Mouse (Mus musculus) heart, embryonic 15.5 days (tissue): ENCODE data around the gene Edem2. TPM values are rescaled to one million over a fixed set of nuclear protein-coding genes. Genes with fewer than 3 reads are reported as not detected.
A peak's percentile ranks its signal among the peaks of the same experiment; 100 is the strongest.
"Not testable (repeated sequence)": the region's sequence is repeated elsewhere in the genome, so short reads cannot be mapped to it uniquely, and the experiment has no call there.

Source experiments
- ATAC-seq: fragments of 200-750 bp; cut with Nextera tagmentation; replicated peaks from 2 replicates; pipeline ENCODE4 v1.8.0; 2017; ENCODE audit warnings: low read depth, moderate TSS enrichment; ENCODE audit not compliant: insufficient number of reproducible peaks, insufficient read depth, low FRiP score
- H3K27ac ChIP-seq: fragments of 300-500 bp; sonication (generic); 2 replicates; pipeline ENCODE4 v1.5.1; 2015; ENCODE audit warnings: mild to moderate bottlenecking, inconsistent platforms
- H3K27me3 ChIP-seq: fragments of 300-500 bp; sonication (generic); 2 replicates; pipeline ENCODE4 v1.6.1; 2015; ENCODE audit warnings: inconsistent platforms
- H3K36me3 ChIP-seq: fragments of 300-500 bp; sonication (generic); 2 replicates; pipeline ENCODE4 v1.6.1; 2015; ENCODE audit warnings: mild to moderate bottlenecking, inconsistent platforms
- H3K4me1 ChIP-seq: fragments of 300-500 bp; sonication (generic); replicated peaks from 2 replicates; pipeline ENCODE4 v1.6.1; 2015; ENCODE audit warnings: inconsistent platforms
- H3K4me2 ChIP-seq: fragments of 300-500 bp; sonication (generic); 2 replicates; pipeline ENCODE4 v1.6.1; 2015; ENCODE audit warnings: inconsistent platforms, mild to moderate bottlenecking, moderate library complexity
- H3K4me3 ChIP-seq: fragments of 300-500 bp; sonication (generic); 2 replicates; pipeline ENCODE4 v1.5.1; 2015; ENCODE audit warnings: mild to moderate bottlenecking, inconsistent platforms
- H3K9ac ChIP-seq: fragments of 300-500 bp; sonication (generic); 2 replicates; pipeline ENCODE4 v1.6.1; 2015; ENCODE audit warnings: mild to moderate bottlenecking, inconsistent platforms
- H3K9me3 ChIP-seq: fragments of 300-500 bp; sonication (generic); replicated peaks from 2 replicates; pipeline ENCODE4 v1.6.1; 2016; ENCODE audit warnings: inconsistent platforms
- WGBS: fragments of 180-500 bp; shearing (Covaris S2); methylation state at CpG from one replicate; pipeline ENCODE4 v1.1.7; 2015; ENCODE audit warnings: mixed read lengths; 5-methylcytosine and 5-hydroxymethylcytosine counted together
- polyA plus RNA-seq: library from polyadenylated mRNA; unstranded; fragments of >200 nt; fragmentation: Nextera tagmentation; extraction: Ambion mirVana; gene quantifications from 2 replicates; pipeline ENCODE4 v1.2.1, GENCODE M21; 2015

Gene Edem2
- polyA plus RNA-seq, 1 experiment from 2014 or later, result 20.3 TPM

DNA sequence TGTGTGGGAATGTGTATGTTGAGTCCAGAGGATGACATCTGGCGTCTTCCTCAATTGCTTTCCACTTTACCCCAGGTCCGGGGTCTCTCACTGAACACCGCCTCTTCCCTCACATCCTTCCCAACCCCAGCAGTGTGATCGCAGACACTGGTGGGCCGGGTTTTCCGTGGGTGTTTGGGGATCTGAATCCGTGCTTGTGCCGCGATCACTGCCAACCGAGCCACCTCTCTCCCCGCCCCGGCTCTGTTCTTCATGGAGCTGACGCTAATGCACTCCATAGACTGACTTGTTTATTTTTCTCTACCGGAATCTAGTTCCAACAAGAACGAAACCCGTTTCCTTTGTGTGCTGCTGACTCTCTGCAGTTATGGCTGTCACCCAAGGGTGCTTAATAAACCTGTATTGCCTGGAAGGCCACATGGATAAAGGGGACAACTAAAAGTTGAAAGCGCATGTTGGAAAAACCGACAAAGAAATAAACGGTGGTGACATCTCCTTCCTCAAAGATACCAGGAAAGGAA is 27.8 kb downstream of the Edem2 start:
- Histone ChIP-seq H3K4me3 (no peak overlapping the region), H3K9ac (no peak overlapping the region), H3K9me3 (no peaks in the 10 kb centered on the region), H3K27ac (no peak overlapping the region), H3K36me3 (peaks cover 5% of the 10 kb centered on the region; the same call in 1 of the 2 replicates), H3K4me2 (no peak overlapping the region), H3K27me3 (no peaks in the 10 kb centered on the region), H3K4me1 (no peaks in the 10 kb centered on the region)
- 78% methylated on average over 19 of the region's 19 CpGs for WGBS
- no peak for ATAC-seq

DNA sequence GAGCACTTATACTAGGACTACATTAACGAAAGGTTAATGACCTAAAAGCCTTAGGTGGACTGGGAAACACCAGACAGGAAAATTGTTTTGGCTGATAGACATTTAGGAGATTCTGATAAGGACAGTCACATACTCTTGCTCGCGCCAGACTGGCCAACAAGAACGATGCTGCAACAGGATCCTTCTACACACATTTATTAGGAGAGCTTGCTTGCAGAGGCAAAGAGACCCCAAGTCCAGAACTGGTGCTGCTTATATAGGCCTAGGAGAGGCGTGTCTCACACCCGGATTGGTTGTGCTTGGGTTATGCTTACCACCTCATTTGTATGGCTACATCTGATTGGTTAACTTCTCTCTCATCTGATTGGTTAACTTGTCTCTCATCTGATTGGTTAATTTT is 30.8 kb downstream of the Edem2 start:
- WGBS, result 86% methylated on average over 6 of the region's 6 CpGs
- not testable (repeated sequence) for H3K27me3 ChIP-seq, ATAC-seq, H3K9ac ChIP-seq, H3K4me1 ChIP-seq, H3K36me3 ChIP-seq, H3K9me3 ChIP-seq, H3K27ac ChIP-seq, H3K4me3 ChIP-seq, H3K4me2 ChIP-seq

DNA sequence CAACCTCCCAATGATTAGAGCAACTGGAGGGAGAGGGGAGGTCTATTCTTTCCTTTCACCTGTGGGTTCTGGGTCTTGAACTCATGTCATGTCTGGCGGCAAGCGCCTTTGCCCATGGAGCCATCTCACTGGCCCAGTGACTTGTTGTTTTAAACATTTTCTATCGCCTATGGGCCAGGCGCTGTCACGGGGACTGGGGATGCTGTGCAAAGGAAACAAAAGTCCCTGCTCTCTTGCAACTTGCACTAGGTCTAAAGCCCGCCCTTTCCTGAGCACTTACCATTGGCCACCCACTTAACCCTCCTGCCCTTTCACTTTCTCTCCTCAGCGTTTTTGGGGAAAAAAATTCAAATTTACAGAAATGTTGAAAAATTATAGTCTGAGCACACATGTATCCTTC is 32.4 kb downstream of the Edem2 start:
- no peak overlapping the region for H3K9ac ChIP-seq
- H3K4me3 ChIP-seq, result no peak overlapping the region
- 65% methylated on average over 7 of the region's 7 CpGs for WGBS
- H3K36me3 ChIP-seq, result no peaks in the 10 kb centered on the region
- H3K4me2 ChIP-seq, result no peak overlapping the region
- no peaks in the 10 kb centered on the region for H3K9me3 ChIP-seq
- no peak overlapping the region for H3K27ac ChIP-seq
- ATAC-seq, result no peak
- no peaks in the 10 kb centered on the region for H3K4me1 ChIP-seq
- no peaks in the 10 kb centered on the region for H3K27me3 ChIP-seq

DNA sequence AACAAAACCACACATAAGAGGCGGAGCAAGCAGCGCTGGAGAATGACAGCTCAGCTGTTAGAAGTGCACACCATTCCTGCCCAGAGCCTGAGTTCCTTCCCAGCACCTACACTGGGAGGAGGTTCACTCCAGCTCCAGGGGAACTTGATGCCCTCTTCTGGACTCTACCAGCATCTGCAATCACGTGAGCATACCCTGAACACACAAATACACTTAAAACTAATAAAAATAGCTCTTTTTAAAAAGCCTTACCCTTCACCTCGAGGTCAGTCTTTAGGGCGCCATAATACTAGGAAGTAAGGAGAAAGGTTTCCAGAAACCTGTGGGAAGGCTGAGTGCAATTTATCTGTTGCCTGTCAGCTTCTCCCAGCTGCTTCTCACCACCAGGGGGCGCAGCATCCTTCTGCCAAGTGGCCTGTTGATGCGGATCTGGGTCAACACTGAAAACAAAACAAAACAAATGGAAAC is 33.1 kb downstream of the Edem2 start:
- Histone ChIP-seq H3K27me3 (no peaks in the 10 kb centered on the region), H3K27ac (no peak overlapping the region), H3K9ac (no peak overlapping the region), H3K36me3 (no peaks in the 10 kb centered on the region), H3K4me3 (no peak overlapping the region), H3K9me3 (no peaks in the 10 kb centered on the region), H3K4me1 (peaks cover 3% of the 10 kb centered on the region), H3K4me2 (no peak overlapping the region)
- no peak for ATAC-seq
- WGBS, result 17% methylated on average over 7 of the region's 7 CpGs

DNA sequence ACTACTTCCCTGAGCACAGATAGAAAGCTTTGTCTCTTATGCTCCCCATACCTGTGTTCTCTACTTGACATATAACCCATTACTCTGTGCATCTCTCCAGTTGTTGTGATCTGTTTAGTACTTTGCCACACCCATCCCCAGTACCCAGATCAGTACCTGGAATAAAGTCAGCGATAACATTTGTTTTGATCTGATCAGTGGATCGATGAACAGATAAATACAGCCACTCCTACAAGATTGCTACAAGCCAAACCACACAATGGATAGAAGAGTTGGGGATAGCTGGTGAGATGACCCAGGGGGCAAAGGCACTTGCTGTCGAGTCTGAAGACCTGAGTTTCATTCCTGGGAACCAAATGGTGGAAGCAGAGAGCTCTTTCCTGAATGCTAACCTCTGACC is 34.0 kb downstream of the Edem2 start:
- Histone ChIP-seq H3K9ac (no peak overlapping the region), H3K36me3 (no peaks in the 10 kb centered on the region), H3K9me3 (no peaks in the 10 kb centered on the region), H3K27ac (no peak overlapping the region), H3K4me3 (no peak overlapping the region), H3K4me2 (no peak overlapping the region), H3K4me1 (peaks cover 11% of the 10 kb centered on the region), H3K27me3 (no peaks in the 10 kb centered on the region)
- whole genome bisulfite sequencing, result 64% methylated on average over 3 of the region's 3 CpGs
- ATAC-seq, result no peak

DNA sequence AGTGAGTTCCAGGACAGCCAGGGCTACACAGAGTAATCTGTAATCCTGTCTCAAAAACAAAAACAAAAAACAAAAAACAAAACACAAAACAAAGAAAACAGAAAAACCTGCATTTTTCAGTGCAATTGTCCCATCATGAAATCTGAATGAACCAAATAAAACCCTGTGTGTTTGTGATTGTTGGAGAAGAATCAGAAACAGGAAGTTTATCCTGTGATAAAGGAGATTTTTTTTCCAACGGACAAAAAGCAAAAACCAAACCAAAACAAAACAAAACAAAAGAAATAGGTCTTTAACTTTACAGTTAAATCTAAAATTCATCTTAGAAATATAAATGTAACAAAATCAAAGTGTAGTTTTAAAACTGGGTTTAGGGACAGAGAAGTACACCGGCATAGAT is 34.7 kb downstream of the Edem2 start:
- Histone ChIP-seq H3K9me3 (no peaks in the 10 kb centered on the region), H3K36me3 (no peaks in the 10 kb centered on the region), H3K27ac (no peak overlapping the region), H3K4me1 (peaks cover 16% of the 10 kb centered on the region), H3K27me3 (no peaks in the 10 kb centered on the region), H3K9ac (no peak overlapping the region), H3K4me3 (no peak overlapping the region), H3K4me2 (no peak overlapping the region)
- ATAC-seq, result no peak
- WGBS, result 57% methylated on average over 2 of the region's 2 CpGs

DNA sequence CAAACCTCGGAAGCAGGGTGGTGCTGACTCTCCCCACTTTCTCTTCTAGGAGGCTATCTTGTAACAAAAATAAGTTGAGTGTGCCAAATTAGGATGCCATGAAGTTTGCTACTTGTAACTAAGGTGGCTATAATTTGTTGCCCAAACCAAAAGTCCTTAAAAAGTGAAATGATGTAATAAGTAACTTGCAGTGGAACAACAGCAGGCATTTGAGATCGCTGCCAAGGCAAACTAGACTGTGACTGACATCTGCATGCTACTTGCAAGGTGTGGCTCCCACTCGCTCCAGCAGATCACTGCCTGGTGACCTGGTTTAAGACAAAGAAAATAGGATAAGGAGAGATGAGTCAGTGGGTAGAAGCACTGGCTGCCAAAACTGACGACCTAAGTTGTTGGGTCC is 36.1 kb downstream of the Edem2 start:
- WGBS, result 80% methylated on average over 4 of the region's 4 CpGs

DNA sequence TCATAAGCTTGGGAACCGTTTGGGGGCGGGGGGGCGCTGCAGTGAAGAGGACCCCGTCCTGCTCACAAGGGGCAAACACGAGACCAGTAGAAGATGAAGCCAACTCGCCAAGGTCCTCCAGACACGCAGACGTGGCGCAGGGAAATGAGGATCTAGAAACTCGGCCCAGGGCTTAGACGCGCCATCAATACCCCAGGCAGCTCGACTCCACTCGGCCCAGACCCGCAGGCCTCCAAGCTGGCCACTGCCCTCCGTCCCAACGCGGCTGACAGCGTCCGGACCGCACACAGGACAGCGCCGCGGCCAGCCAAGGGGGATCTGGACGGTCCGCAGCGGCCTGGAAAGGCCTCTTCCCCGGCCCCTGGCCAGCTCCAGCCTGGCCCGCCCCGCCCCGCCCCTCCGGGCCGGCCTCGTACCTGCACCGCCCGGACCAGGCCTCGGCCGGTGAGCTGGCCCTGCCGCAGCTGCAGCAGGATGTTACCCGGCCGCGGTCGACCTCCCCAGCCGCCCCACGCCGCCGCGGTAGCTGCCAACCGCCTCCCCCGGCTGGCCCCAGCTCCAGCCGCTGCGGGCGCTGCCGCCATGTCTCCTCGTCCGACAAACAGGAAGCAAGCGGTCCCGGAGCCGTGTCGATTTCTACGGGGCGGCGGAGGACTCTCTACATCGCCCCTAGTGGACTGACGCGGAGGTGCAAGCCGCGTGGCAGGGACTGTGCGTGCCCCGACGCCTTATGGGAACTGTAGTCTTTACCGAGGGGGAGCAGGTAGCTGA is 37.4 kb downstream of the Edem2 start, which contains the start of gene Trpc4ap:
TSS of gene Trpc4ap (minus strand) at position 662 of the 771 bp plus-strand sequence.
- peak within 1 kb of the TSS; percentile 89 for H3K27ac ChIP-seq
- H3K4me2 ChIP-seq, result peak within 1 kb of the TSS; percentile 70
- ATAC-seq, result peak; percentile 95
- H3K4me3 ChIP-seq, result peak within 1 kb of the TSS; percentile 89
- H3K36me3 ChIP-seq, result no peaks in the 10 kb centered on the region
- H3K27me3 ChIP-seq, result no peaks in the 10 kb centered on the region
- H3K9ac ChIP-seq, result peak within 1 kb of the TSS; percentile 98
- WGBS, result under 1% methylated on average over 65 of the region's 72 CpGs
- H3K9me3 ChIP-seq, result no peaks in the 10 kb centered on the region
- peaks cover 20% of the 10 kb centered on the region for H3K4me1 ChIP-seq

More for the DNA sequence above, 36.1 kb downstream of the Edem2 start:
- Histone ChIP-seq H3K4me3 (no peak overlapping the region), H3K4me2 (no peak overlapping the region), H3K36me3 (no peaks in the 10 kb centered on the region), H3K9me3 (no peaks in the 10 kb centered on the region), H3K9ac (no peak overlapping the region), H3K27ac (no peak overlapping the region), H3K4me1 (peaks cover 20% of the 10 kb centered on the region), H3K27me3 (no peaks in the 10 kb centered on the region)
- ATAC-seq, result no peak

DNA sequence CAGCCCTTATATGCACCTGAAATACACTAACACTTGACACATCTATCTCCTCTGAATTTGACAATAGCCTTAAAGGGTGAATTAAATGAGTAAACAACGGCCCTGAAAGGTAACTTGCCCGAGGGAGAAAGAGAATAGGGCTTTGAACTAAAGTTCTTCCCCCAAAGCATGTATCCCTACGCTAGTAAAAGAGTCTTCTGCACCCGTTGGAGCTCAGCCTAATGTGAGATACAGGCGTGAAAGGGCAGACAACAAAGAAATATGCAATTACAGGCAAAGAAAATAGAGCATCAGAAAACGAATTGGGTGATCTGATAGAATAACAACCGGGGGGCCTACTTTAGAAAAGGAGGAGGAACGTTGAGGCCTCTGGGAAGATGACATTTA is 37.9 kb downstream of the Edem2 start:
- WGBS, result 3% methylated on average over 8 of the region's 8 CpGs

DNA sequence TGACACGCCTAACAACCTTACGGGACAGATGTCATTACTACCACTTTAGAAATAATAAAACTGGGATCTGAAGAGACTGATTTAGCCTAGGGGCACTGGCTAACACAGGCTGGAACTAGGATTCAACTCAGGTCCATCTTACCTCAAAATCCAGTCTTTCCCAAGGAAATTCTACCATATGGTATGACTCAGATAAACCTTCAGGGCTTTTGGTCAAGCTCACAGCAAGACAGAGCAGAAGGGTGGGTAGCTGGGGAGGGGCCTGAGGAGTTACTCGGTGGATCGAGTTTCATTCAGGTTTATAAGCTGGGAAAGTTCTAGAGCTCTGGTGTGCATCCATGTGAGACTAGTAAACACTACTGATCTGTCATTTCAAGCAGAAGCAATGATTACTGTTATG is 40.1 kb downstream of the Edem2 start:
- no peak for ATAC-seq
- 84% methylated on average over 4 of the region's 4 CpGs for WGBS
- Histone ChIP-seq H3K4me2 (no peak overlapping the region), H3K36me3 (no peaks in the 10 kb centered on the region), H3K4me1 (peaks cover 23% of the 10 kb centered on the region), H3K9me3 (no peaks in the 10 kb centered on the region), H3K27me3 (no peaks in the 10 kb centered on the region), H3K27ac (no peak overlapping the region), H3K4me3 (no peak overlapping the region), H3K9ac (no peak overlapping the region)

More for the DNA sequence above, 37.9 kb downstream of the Edem2 start:
- peak overlapping the region; percentile 89 for H3K27ac ChIP-seq
- ATAC-seq, result no peak
- H3K4me3 ChIP-seq, result peak overlapping the region; percentile 89
- H3K9me3 ChIP-seq, result no peaks in the 10 kb centered on the region
- peaks cover 23% of the 10 kb centered on the region for H3K4me1 ChIP-seq
- H3K9ac ChIP-seq, result peak overlapping the region; percentile 98
- no peaks in the 10 kb centered on the region for H3K27me3 ChIP-seq
- peak overlapping the region; percentile 70 for H3K4me2 ChIP-seq
- H3K36me3 ChIP-seq, result no peaks in the 10 kb centered on the region

DNA sequence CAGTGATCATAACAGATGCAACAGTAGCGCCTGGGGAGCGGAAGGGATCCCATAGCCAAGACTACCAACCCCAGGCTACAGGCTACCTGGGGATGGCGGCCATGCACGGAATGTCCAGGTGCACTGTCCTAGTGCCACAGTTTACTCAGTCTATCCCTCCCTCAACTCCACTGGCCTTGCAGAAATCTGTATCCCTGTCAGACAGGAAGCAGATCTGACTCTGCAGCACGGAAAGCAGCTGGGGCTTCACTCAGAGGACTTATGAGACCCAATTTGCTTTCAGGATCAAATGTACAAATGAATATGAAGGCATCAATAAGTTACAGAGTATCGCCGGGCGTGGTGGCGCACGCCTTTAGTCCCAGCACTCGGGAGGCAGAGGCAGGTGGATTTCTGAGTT is 41.5 kb downstream of the Edem2 start:
- H3K4me2 ChIP-seq, result no peak overlapping the region
- H3K36me3 ChIP-seq, result no peaks in the 10 kb centered on the region
- no peak overlapping the region for H3K4me3 ChIP-seq
- H3K27me3 ChIP-seq, result no peaks in the 10 kb centered on the region
- H3K9me3 ChIP-seq, result no peaks in the 10 kb centered on the region
- H3K9ac ChIP-seq, result no peak overlapping the region
- no peak for ATAC-seq
- H3K4me1 ChIP-seq, result peaks cover 23% of the 10 kb centered on the region
- H3K27ac ChIP-seq, result no peak overlapping the region
- 94% methylated on average over 11 of the region's 11 CpGs for WGBS

DNA sequence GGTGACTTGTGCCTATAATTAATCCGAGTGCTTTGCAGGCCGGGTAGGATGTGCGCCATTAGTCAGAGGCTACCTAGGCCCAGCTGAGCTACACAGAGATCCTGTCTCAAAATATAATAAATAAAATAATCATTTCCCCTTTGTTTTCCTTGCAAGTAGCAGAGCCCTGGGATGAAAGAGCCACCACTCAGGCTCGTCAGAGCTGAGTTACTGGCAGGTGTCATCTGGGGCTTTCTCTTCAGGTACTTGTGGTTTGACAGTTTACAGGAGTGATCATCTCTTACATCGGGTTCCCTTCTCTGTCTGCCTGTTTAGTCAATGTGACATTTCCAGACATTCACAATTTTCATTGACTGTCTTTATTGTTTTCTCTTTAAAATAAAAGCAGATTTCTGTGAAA is 42.7 kb downstream of the Edem2 start:
- no peaks in the 10 kb centered on the region for H3K27me3 ChIP-seq
- no peaks in the 10 kb centered on the region for H3K36me3 ChIP-seq
- H3K4me3 ChIP-seq, result no peak overlapping the region
- WGBS, result 63% methylated on average over 5 of the region's 5 CpGs
- no peak overlapping the region for H3K4me2 ChIP-seq
- H3K9me3 ChIP-seq, result no peaks in the 10 kb centered on the region
- H3K9ac ChIP-seq, result no peak overlapping the region
- peaks cover 23% of the 10 kb centered on the region for H3K4me1 ChIP-seq
- ATAC-seq, result no peak
- H3K27ac ChIP-seq, result no peak overlapping the region
